ENCODE assay signal across 28 mouse cellular contexts in genomic region chr3:127841926-127842325, GRCm38 (mm10). TPM values are rescaled to one million over a fixed set of nuclear protein-coding genes. Genes with fewer than 3 reads are reported as not detected.
DNase-seq lines count a peak whose midpoint lies in the region; ATAC-seq lines count a peak whose summit lies in the region.
"Had no signal": no experiment of that assay in that cellular context is flagged by ENCODE, and none has a peak within 500 bp of the region (broad histone marks: within the 10 kb centered on the region; RNA-seq: fewer than 3 reads in every experiment).

No protein-coding gene starts in this region.

- H3K4me2 ChIP-seq in forebrain, embryonic 14.5 days (ENCODE audit: low read length) = no peak overlapping the region
- H3K4me2 ChIP-seq: embryonic facial prominence, embryonic 15.5 days; forebrain, embryonic 12.5 days; heart, embryonic 13.5 days; hindbrain, embryonic 12.5 days; hindbrain, embryonic 15.5 days had no signal

- WGBS in forebrain, embryonic 14.5 days = 23% methylated on average over 8 of the region's 8 CpGs
- 88% methylated on average over 8 of the region's 8 CpGs for WGBS in forebrain, embryonic 10.5 days

- no peak overlapping the region for H3K27ac ChIP-seq in forebrain, embryonic 14.5 days (ENCODE audit: low read depth, low read length)
- H3K27ac ChIP-seq in forebrain, embryonic 10.5 days = no peak overlapping the region
- H3K27ac ChIP-seq: embryonic facial prominence, embryonic 15.5 days; forebrain, embryonic 12.5 days; gastrocnemius, adult 2 months; heart, adult 2 months; heart, embryonic 10.5 days; heart, embryonic 13.5 days; hindbrain, embryonic 12.5 days; hindbrain, embryonic 15.5 days had no signal

- DNase-seq in forebrain, embryonic 14.5 days (ENCODE audit: low spot score) = peak; percentile 57
- no peak for DNase-seq in forebrain, embryonic 10.5 days (ENCODE audit: extremely low spot score, low spot score)
- DNase-seq in heart, adult 11 months = peak; percentile 36
- DNase-seq in heart, postnatal 36 days = no peak
- DNase-seq in brain, adult 2 months (ENCODE audit: low read depth, low spot score) = peak; percentile 52
- DNase-seq in embryo, embryonic 11 days = no peak
- DNase-seq: adrenal gland, adult 8-10 months; adrenal gland, postnatal 25 days; B cell, adult 2 months; cerebellum, adult 11 months; cerebellum, adult 2 months; cerebellum, adult 9-11 months; cerebellum, postnatal 25 days; gastrocnemius, adult 2 months; gastrocnemius, postnatal 14 days; heart, adult 2 months; heart, postnatal 14 days; kidney, adult 2 months had no signal

- no peaks in the 10 kb centered on the region for H3K9me3 ChIP-seq in forebrain, embryonic 14.5 days (replicated peaks; ENCODE audit: control insufficient read depth, low read length)
- H3K9me3 ChIP-seq in forebrain, embryonic 10.5 days = peaks cover 7% of the 10 kb centered on the region; the same call in 1 of the 2 replicates
- H3K9me3 ChIP-seq: embryonic facial prominence, embryonic 15.5 days; forebrain, embryonic 12.5 days; G1E; hindbrain, embryonic 12.5 days; hindbrain, embryonic 15.5 days had no signal

- no peak overlapping the region for H3K4me3 ChIP-seq in forebrain, embryonic 14.5 days (ENCODE audit: low read depth, low read length)
- H3K4me3 ChIP-seq in forebrain, embryonic 10.5 days = no peak overlapping the region
- H3K4me3 ChIP-seq: embryonic facial prominence, embryonic 15.5 days; forebrain, embryonic 12.5 days; gastrocnemius, adult 2 months; heart, adult 2 months; heart, embryonic 10.5 days; heart, embryonic 13.5 days; hindbrain, embryonic 12.5 days; hindbrain, embryonic 15.5 days had no signal

- no peaks in the 10 kb centered on the region for H3K27me3 ChIP-seq in forebrain, embryonic 14.5 days (replicated peaks; ENCODE audit: control insufficient read depth, insufficient read depth, low read length)
- peaks cover 4% of the 10 kb centered on the region; the same call in 1 of the 2 replicates for H3K27me3 ChIP-seq in forebrain, embryonic 10.5 days (ENCODE audit: poor library complexity, severe bottlenecking)
- H3K27me3 ChIP-seq: CH12.LX; embryonic facial prominence, embryonic 15.5 days; hindbrain, embryonic 12.5 days; hindbrain, embryonic 15.5 days had no signal

- no peak overlapping the region for H3K9ac ChIP-seq in forebrain, embryonic 14.5 days (ENCODE audit: low read length)
- H3K9ac ChIP-seq: embryonic facial prominence, embryonic 15.5 days; forebrain, embryonic 12.5 days; heart, embryonic 13.5 days; hindbrain, embryonic 12.5 days; hindbrain, embryonic 15.5 days had no signal

- H3K4me1 ChIP-seq in forebrain, embryonic 14.5 days (ENCODE audit: control insufficient read depth, insufficient read depth, low read length) = peaks cover 2% of the 10 kb centered on the region; the same call in 1 of the 2 replicates
- H3K4me1 ChIP-seq in forebrain, embryonic 10.5 days = peaks cover 22% of the 10 kb centered on the region
- H3K4me1 ChIP-seq: heart, embryonic 10.5 days had no signal

- intact Hi-C loops in heart, postnatal 36 days (cut with DNase I) = no loop called here

- no peak for ATAC-seq in forebrain, embryonic 14.5 days
- ATAC-seq: activated CD4-positive, CD25-positive, alpha-beta regulatory T cell, adult 4 months; intestine, postnatal 0 days had no signal

- no peaks in the 10 kb centered on the region for H3K36me3 ChIP-seq in forebrain, embryonic 14.5 days (ENCODE audit: control insufficient read depth, insufficient read depth, low read length)
- no peaks in the 10 kb centered on the region for H3K36me3 ChIP-seq in forebrain, embryonic 10.5 days (replicated peaks)
- H3K36me3 ChIP-seq: embryonic facial prominence, embryonic 15.5 days; forebrain, embryonic 12.5 days; G1E; heart, embryonic 10.5 days; heart, embryonic 13.5 days; hindbrain, embryonic 12.5 days; hindbrain, embryonic 15.5 days had no signal

RNA-seq across cellular contexts. Expression of gene Ap1ar, which starts 4.6 kb away (rescaled TPM):
- 42.8 and 53.3 TPM in 2 replicates for polyA plus RNA-seq in forebrain, embryonic 14.5 days (2014; fragmentation: Nextera tagmentation; extraction: Ambion mirVana)
- 53.1 and 57.8 TPM in 2 replicates for polyA plus RNA-seq in forebrain, embryonic 10.5 days (2016; fragmentation: Nextera tagmentation; extraction: Ambion mirVana)
- 10 to 100 TPM; 14.5 to 19.0 TPM for total RNA-seq in heart, postnatal 36 days (2021)

RNA-seq across cellular contexts. Expression of gene Tifa, which starts 52.3 kb away (rescaled TPM):
- polyA plus RNA-seq in forebrain, embryonic 14.5 days (2014; fragmentation: Nextera tagmentation; extraction: Ambion mirVana) = 6.2 and 6.7 TPM in 2 replicates
- polyA plus RNA-seq in forebrain, embryonic 10.5 days (2016; fragmentation: Nextera tagmentation; extraction: Ambion mirVana) = 1.8 and 2.4 TPM in 2 replicates
- 1 to 10 TPM; 2.9 to 3.1 TPM for total RNA-seq in heart, postnatal 36 days (2021)

RNA-seq across cellular contexts. Expression of gene Fam241a, which starts 54.2 kb away (rescaled TPM):
- polyA plus RNA-seq in forebrain, embryonic 14.5 days (2014; fragmentation: Nextera tagmentation; extraction: Ambion mirVana) = 9.6 and 10.2 TPM in 2 replicates
- polyA plus RNA-seq in forebrain, embryonic 10.5 days (2016; fragmentation: Nextera tagmentation; extraction: Ambion mirVana) = 2.2 and 2.6 TPM in 2 replicates
- 1 to 10 TPM; 3.9 to 4.1 TPM for total RNA-seq in heart, postnatal 36 days (2021)

Comparison
In these comparisons a context has a peak if more than half of its experiments do, and no peak if none do; other contexts are left out.
1. DNase-seq: peak in forebrain, embryonic 14.5 days (single experiment), heart, adult 11 months (single experiment) and brain, adult 2 months (single experiment); none in forebrain, embryonic 10.5 days (single experiment), heart, postnatal 36 days (0 of 2) and embryo, embryonic 11 days (single experiment).